Mouse (Mus musculus): ENCODE measurements around the gene Gm20458. TPM values are rescaled to one million over a fixed set of nuclear protein-coding genes. Genes with fewer than 3 reads are reported as not detected.

The Gm20458 gene
- polyA plus RNA-seq, 1 experiment from 2014 or later: 5.5 TPM

DNA sequence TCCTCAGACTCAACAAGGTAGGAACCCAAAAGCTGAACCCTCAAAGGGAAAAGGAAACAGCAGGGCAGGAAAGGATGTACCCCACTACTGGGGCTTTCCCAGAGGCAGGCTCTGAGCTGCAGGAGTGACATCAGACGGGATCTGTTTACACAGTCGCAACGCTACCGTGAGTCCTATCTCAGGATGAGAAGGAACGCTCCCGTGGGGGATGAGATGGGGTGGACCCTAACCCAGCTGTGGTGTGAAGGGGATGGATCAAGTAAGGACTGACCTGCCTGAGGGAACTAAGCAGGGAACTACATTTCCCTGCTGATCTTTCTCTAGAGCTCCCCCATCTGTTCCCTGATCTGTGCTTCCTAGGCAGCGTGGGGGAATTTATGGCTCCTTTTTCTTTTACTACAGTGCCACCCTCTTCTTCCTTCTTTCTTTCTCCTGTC, 3.9 kb upstream of the Gm20458 start, which contains the start of gene Sys1:
Sys1 (plus strand) TSS at position 101 of the 437 bp plus-strand sequence.
- Histone ChIP-seq H3K4me1 (peaks cover 31% of the 10 kb centered on the region), H3K36me3 (no peaks in the 10 kb centered on the region), H3K4me3 (peak within 1 kb of the TSS; percentile 19; the same call in 1 of the 2 replicates), H3K9me3 (no peaks in the 10 kb centered on the region), H3K27me3 (no peaks in the 10 kb centered on the region), H3K27ac (no peak within 1 kb of the TSS; the same call in 1 of the 2 replicates), H3K9ac (peak within 1 kb of the TSS; percentile 55), H3K4me2 (replicated peaks) (peak within 1 kb of the TSS; percentile 47)
- 4% methylated on average over 7 of the region's 7 CpGs for WGBS
- ATAC-seq (ENCODE audit: low FRiP score, low read depth): no peak

DNA sequence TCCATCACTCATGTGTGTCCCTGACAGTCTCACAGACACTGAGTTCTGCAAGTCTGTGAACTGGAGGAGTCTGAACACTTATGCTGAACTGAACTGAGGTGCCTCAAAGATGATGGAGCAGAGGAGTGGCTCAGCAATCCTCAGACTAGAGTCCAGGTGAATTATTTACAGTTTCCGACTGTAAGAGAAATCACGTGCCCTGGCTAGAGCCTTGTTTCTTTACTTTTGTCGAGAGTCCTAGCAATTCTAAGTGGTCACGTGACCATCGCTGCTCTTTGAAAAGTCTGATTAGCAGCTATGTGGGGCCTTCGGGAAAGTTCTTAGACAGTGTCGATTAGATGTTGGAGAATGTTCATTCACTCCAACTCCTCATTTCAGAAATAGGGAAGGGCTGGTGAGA, 2.8 kb upstream of the Gm20458 start:
- Histone ChIP-seq H3K27ac (no peak overlapping the region; the same call in 1 of the 2 replicates), H3K9me3 (no peaks in the 10 kb centered on the region), H3K4me1 (peaks cover 31% of the 10 kb centered on the region), H3K4me2 (replicated peaks) (no peak overlapping the region), H3K36me3 (peaks cover under 1% of the 10 kb centered on the region; the same call in 1 of the 2 replicates), H3K4me3 (no peak overlapping the region), H3K27me3 (no peaks in the 10 kb centered on the region), H3K9ac (no peak overlapping the region)
- WGBS: 72% methylated on average over 7 of the region's 7 CpGs
- no peak for ATAC-seq (ENCODE audit: low FRiP score, low read depth)

DNA sequence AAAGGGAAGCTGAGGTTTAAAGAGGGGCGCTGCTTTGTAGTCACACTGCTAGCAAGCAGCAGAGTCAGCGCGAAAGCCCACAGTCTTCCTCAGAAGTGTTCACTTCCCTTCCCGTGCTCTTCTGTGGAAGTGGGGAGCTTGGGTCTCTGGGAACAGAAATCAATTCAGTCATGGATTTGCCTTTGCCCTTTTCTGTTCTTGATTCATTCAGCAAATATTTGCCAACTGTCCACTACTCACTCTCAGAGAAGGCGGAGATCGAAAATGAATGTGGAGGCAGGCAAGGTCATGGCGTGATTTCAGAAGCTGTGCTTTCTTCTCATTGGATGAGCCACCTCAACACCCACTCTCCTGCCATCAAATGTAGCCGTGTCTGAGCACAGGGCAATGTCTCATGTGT, 2.2 kb upstream of the Gm20458 start:
- ATAC-seq (ENCODE audit: low FRiP score, low read depth): no peak
- H3K36me3 ChIP-seq: peaks cover 6% of the 10 kb centered on the region; the same call in 1 of the 2 replicates
- H3K4me1 ChIP-seq: peaks cover 29% of the 10 kb centered on the region
- WGBS: 88% methylated on average over 8 of the region's 8 CpGs
- no peaks in the 10 kb centered on the region for H3K27me3 ChIP-seq
- no peak overlapping the region for H3K9ac ChIP-seq
- no peaks in the 10 kb centered on the region for H3K9me3 ChIP-seq
- no peak overlapping the region for H3K4me2 ChIP-seq (replicated peaks)
- no peak overlapping the region for H3K4me3 ChIP-seq
- H3K27ac ChIP-seq: no peak overlapping the region

DNA sequence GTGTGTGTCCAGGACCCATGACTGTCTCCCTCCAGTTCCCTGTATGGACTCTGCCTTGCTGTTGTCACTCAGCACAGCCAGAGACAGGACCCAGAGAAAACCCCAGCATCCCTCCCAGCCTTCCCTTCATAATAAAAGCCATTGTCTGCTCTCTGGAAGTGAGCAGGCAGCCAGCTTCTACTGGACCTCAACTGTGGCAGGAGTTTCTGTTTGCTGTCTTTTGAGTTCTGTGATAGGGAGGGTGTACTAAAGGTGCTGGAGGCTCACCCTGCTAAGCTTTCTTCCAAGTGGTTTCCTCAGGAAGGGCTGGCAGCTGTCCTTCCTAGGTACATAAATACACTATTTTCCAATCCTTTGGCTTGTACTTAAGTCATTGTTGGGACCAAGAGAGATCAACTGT, 4.4 kb downstream of the Gm20458 start:
- Histone ChIP-seq H3K4me1 (peaks cover 14% of the 10 kb centered on the region), H3K27me3 (no peaks in the 10 kb centered on the region), H3K4me3 (no peak overlapping the region), H3K36me3 (peaks cover 52% of the 10 kb centered on the region), H3K9ac (no peak overlapping the region), H3K27ac (no peak overlapping the region), H3K4me2 (replicated peaks) (no peak overlapping the region), H3K9me3 (no peaks in the 10 kb centered on the region)
- no peak for ATAC-seq (ENCODE audit: low FRiP score, low read depth)

DNA sequence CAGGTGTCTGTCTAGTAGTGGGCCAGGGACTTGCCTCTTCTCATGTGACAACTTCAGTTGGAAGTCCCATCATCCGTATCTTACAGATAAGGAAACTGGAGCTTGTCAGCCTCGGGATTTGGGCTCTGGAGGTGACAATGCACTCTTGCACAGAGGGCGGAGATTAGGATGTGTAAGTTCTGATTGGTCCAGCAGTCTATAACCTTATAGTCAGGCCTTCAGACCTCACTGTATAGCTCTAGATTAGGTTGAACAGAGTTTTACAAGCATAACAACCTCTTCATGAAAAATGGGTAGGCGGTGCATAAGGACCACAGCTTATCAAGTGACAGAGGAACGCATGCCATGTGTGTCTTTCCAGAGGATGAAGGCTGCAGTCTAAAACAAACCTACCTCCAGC, 6.0 kb downstream of the Gm20458 start:
- WGBS: 80% methylated on average over 5 of the region's 5 CpGs
- no peak for ATAC-seq (ENCODE audit: low FRiP score, low read depth)

DNA sequence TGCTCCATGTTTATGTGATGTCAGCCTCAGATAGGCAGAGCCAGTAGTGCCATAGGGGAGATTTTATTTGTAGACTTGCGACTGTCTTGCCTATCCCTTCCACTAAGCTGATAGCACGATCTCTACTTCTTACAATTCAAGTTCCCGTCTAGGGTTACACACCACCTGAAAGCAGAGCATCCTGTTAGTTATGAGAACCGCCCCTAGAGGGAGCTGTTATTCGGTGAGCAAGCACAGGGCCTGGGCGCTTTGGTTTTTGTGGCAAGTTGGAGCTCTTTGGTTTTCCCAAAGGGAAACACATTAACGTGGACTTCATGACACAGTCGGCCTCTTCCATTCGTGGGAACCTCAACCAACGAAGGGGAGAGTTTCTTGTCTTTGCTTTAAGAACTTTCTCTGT, 9.5 kb downstream of the Gm20458 start:
- Histone ChIP-seq H3K27me3 (no peaks in the 10 kb centered on the region), H3K36me3 (peaks cover 47% of the 10 kb centered on the region), H3K4me3 (no peak overlapping the region), H3K4me1 (no peaks in the 10 kb centered on the region), H3K9ac (no peak overlapping the region), H3K9me3 (no peaks in the 10 kb centered on the region), H3K4me2 (replicated peaks) (no peak overlapping the region), H3K27ac (no peak overlapping the region)
- ATAC-seq (ENCODE audit: low FRiP score, low read depth): no peak
- WGBS: 25% methylated on average over 10 of the region's 10 CpGs

More for the DNA sequence above, 6.0 kb downstream of the Gm20458 start:
- Histone ChIP-seq H3K27me3 (no peaks in the 10 kb centered on the region), H3K4me1 (peaks cover 12% of the 10 kb centered on the region), H3K9me3 (no peaks in the 10 kb centered on the region), H3K4me2 (replicated peaks) (no peak overlapping the region), H3K9ac (no peak overlapping the region), H3K36me3 (peaks cover 54% of the 10 kb centered on the region), H3K27ac (no peak overlapping the region), H3K4me3 (no peak overlapping the region)

DNA sequence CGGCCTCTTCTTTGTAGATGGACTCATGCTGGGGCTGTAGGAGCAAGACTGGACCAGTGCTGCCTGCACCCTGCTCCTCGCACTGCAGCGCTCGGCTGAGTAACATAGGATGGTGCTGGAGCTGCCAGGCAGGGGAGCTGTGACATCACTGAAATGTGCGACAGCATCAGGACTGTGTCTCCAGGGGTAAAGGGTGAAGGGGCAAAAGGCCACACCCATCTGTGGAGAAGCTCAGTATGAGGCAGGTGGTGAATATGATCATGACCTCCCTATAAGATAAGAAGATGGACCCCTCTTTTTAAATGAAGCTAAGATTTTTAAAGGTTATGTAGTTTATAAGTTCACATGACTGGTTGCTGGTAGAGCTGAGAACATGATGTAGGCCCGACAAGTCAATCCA, 12.9 kb downstream of the Gm20458 start, which contains the start of gene Trp53tg5:
Trp53tg5 (minus strand) TSS at position 101 of the 400 bp plus-strand sequence.
- Histone ChIP-seq H3K4me2 (replicated peaks) (no peak within 1 kb of the TSS), H3K27me3 (no peaks in the 10 kb centered on the region), H3K4me1 (no peaks in the 10 kb centered on the region), H3K9ac (no peak within 1 kb of the TSS), H3K4me3 (no peak within 1 kb of the TSS), H3K36me3 (peaks cover 24% of the 10 kb centered on the region), H3K27ac (no peak within 1 kb of the TSS), H3K9me3 (no peaks in the 10 kb centered on the region)
- no peak for ATAC-seq (ENCODE audit: low FRiP score, low read depth)
- 86% methylated on average over 6 of the region's 6 CpGs for WGBS

DNA sequence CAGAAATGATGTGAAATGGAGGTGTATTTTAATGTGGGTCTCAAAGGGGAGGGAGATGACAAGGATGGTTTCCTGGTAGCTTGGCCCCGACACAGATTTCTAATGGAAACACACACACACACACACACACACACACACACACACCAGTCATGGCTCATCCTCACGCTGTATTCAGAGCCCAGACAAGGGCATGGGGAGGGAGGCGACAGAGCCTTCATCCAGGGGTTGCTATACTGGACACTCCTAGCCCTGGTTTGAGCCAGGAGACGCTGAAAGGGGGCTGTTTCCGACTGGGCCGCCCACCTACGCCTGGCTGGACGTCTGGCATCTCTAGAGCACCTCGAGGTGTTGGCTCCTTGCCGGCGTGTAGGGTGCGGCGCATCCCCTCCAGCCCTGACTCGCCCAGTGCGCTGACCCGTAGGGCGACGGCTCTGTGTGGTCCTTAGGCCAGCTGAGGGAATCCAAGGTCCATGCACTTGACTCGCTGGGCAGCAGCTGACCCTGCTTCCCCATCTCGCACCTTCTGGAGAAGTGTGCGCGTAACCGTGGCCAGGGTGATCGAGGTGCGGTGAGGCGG, 25.0 kb downstream of the Gm20458 start, which contains the start of gene Dbndd2:
Dbndd2 (plus strand) TSS at position 426 of the 577 bp plus-strand sequence.
- H3K36me3 ChIP-seq: peaks cover 5% of the 10 kb centered on the region
- H3K4me3 ChIP-seq: peak within 1 kb of the TSS; percentile 75
- WGBS: under 1% methylated on average over 25 of the region's 26 CpGs
- ATAC-seq (ENCODE audit: low FRiP score, low read depth): 0 out of 2 replicates have a peak, but pooled peaks have one; percentile 26
- H3K4me2 ChIP-seq (replicated peaks): peak within 1 kb of the TSS; percentile 100
- H3K27ac ChIP-seq: no peak within 1 kb of the TSS
- H3K9me3 ChIP-seq: no peaks in the 10 kb centered on the region
- peak within 1 kb of the TSS; percentile 78 for H3K9ac ChIP-seq
- peaks cover 15% of the 10 kb centered on the region for H3K4me1 ChIP-seq
- peaks cover 53% of the 10 kb centered on the region for H3K27me3 ChIP-seq

DNA sequence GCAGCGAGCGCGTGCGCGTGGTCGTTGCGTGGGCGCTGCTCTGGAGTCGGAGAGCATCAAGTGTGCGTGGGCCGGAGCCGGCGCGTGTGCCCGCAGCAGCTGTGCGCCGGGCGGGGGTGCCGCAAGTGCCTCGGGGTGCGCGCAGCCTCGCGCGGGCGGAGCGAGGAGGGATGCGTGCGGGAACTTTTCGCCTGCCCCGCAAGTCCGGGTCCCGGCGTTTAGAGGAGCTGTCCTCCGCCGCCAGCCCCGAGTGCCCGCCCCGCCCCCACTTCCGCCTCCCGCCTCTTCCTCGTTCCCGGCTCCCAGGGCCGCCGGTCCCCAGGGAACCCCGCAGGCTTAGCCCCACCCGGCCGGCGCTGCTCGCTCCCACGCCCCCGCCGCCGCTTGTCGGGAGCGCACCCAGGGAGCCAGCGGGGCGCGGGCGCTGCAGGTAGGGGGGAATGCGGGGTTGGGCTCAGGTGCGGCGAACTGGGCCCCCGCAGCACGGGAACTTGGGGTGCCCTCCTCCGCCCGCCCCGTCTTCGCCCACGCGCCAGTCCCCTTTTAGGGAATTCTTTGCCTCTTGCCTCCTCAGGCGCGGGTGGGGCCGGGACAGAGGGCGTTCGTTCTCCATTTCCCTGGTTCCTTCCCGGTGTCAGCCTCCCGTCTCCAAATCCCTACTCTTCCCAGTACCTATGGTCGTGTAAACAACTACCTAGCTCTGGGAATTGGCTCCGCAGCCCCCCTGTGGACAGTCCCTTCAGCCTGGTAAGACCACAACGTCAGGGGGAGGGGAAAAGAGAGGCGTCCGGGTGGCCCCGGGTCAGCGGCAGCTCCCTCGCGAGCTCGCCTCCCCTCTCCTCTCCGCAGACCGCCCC, 25.7 kb downstream of the Gm20458 start:
- peak overlapping the region; percentile 78 for H3K9ac ChIP-seq
- peaks cover 53% of the 10 kb centered on the region for H3K27me3 ChIP-seq
- peaks cover 5% of the 10 kb centered on the region for H3K36me3 ChIP-seq
- peak overlapping the region; percentile 75 for H3K4me3 ChIP-seq
- peak; percentile 34; the same call in 1 of the 2 replicates for ATAC-seq (ENCODE audit: low FRiP score, low read depth)
- H3K27ac ChIP-seq: no peak overlapping the region
- under 1% methylated on average over 86 of the region's 90 CpGs for WGBS
- H3K4me2 ChIP-seq (replicated peaks): peak overlapping the region; percentile 100
- H3K4me1 ChIP-seq: peaks cover 15% of the 10 kb centered on the region
- no peaks in the 10 kb centered on the region for H3K9me3 ChIP-seq

DNA sequence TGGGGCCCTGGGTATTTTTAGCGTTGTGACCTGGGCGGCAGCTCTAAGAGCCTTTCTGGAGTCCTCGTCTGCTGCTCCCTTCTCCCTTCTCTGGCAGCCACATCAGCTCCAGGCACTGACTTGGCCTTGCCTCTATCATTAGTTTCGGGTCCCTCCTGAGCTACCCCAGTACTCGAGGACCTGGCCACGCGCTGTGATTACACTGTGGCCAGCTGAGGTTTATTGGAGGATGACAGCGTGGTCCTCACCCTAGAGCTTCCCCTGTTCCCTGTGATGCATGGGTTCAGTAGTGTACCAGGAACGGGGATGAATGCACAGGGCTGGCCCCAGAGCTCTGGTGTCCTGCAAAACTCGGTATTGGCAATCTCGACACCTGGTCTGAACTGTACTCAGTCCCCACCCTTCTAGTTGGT, 26.4 kb downstream of the Gm20458 start:
- H3K4me3 ChIP-seq: peak overlapping the region; percentile 75
- no peak for ATAC-seq (ENCODE audit: low FRiP score, low read depth)
- peak overlapping the region; percentile 78 for H3K9ac ChIP-seq
- H3K36me3 ChIP-seq: peaks cover 5% of the 10 kb centered on the region
- no peaks in the 10 kb centered on the region for H3K9me3 ChIP-seq
- no peak overlapping the region for H3K27ac ChIP-seq
- 12% methylated on average over 11 of the region's 11 CpGs for WGBS
- H3K27me3 ChIP-seq: peaks cover 53% of the 10 kb centered on the region
- H3K4me1 ChIP-seq: peaks cover 15% of the 10 kb centered on the region
- peak overlapping the region; percentile 100 for H3K4me2 ChIP-seq (replicated peaks)

DNA sequence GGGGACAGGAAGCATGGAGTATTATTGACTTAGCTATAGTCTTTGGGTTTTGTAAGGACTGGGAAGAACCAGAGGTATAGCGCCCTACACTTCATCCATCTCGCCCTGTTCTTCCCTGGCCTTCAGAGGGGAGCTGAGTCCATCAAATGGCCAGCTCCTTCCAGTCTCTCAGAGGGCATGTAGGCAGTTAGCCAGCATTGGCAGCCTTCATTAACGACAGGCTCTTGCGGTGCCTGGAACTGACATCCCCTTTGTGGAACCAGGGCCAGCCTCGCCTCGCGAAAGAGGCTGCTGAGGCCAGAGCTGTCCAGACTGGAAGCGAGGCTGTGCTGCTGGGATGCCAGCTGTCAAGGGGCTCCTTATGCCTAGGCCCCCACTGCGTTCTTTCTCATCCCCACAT, 27.0 kb downstream of the Gm20458 start:
- no peak for ATAC-seq (ENCODE audit: low FRiP score, low read depth)
- H3K4me1 ChIP-seq: peaks cover 15% of the 10 kb centered on the region
- peaks cover 53% of the 10 kb centered on the region for H3K27me3 ChIP-seq
- H3K9ac ChIP-seq: no peak overlapping the region
- peaks cover 5% of the 10 kb centered on the region for H3K36me3 ChIP-seq
- WGBS: 67% methylated on average over 9 of the region's 9 CpGs
- H3K27ac ChIP-seq: no peak overlapping the region
- H3K4me3 ChIP-seq: no peak overlapping the region
- peak overlapping the region; percentile 100 for H3K4me2 ChIP-seq (replicated peaks)
- no peaks in the 10 kb centered on the region for H3K9me3 ChIP-seq

DNA sequence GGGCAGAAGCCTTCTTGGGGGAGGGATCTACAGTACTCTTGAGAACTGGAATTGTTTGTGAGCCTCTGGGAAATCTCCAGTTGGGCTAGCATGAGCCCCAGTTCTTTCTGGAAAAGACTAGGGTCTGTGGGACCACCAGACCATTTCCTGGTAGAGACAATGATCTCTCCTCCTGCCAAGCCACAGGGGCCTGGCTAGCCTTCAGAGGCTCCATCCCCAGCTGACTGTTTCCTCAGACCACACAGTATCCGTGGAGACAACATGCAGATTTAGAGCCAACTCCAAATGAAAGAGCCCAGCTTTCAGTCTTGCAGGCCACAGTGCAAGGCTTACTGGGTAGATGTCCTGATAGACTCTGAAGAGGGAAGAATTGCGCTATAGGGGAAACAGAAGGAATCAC, 33.4 kb downstream of the Gm20458 start:
- Histone ChIP-seq H3K9ac (no peak overlapping the region), H3K27me3 (peaks cover 5% of the 10 kb centered on the region; the same call in 1 of the 2 replicates), H3K4me3 (no peak overlapping the region), H3K9me3 (no peaks in the 10 kb centered on the region), H3K4me1 (peaks cover 12% of the 10 kb centered on the region), H3K4me2 (replicated peaks) (no peak overlapping the region), H3K36me3 (peaks cover 6% of the 10 kb centered on the region), H3K27ac (no peak overlapping the region)
- no peak for ATAC-seq (ENCODE audit: low FRiP score, low read depth)
- WGBS: 62% methylated on average over 2 of the region's 2 CpGs

Measured in limb, embryonic 13.5 days (tissue).